Mouse (Mus musculus) midbrain, embryonic 12.5 days (tissue): ENCODE measurements at regions not wholly inside any gene's neighbourhood (a gene's known extent, or its start where the extent isn't known, plus 50 kb on each side); places are given as distances from the start of the nearest gene placed in this dataset.
A peak's percentile ranks its signal among the peaks of the same experiment; 100 is the strongest.

Experiments
- ATAC-seq: fragments of 200-750 bp; cut with Nextera tagmentation; 2 replicates; pipeline ENCODE4 v1.8.0; 2017; ENCODE audit warnings: low read depth, moderate TSS enrichment, moderate library complexity; ENCODE audit not compliant: low FRiP score
- H3K27ac ChIP-seq: fragments of 300-500 bp; sonication (generic); replicated peaks from 2 replicates; pipeline ENCODE4 v1.5.1; 2016; ENCODE audit warnings: mild to moderate bottlenecking
- H3K27me3 ChIP-seq: fragments of 300-500 bp; sonication (generic); 2 replicates; pipeline ENCODE4 v1.6.1; 2016; ENCODE audit warnings: mild to moderate bottlenecking
- H3K36me3 ChIP-seq: fragments of 300-500 bp; sonication (generic); 2 replicates; pipeline ENCODE4 v1.6.1; 2016
- H3K4me1 ChIP-seq: fragments of 300-500 bp; sonication (generic); 2 replicates; pipeline ENCODE4 v1.6.1; 2016
- H3K4me2 ChIP-seq: fragments of 300-500 bp; sonication (generic); replicated peaks from 2 replicates; pipeline ENCODE4 v1.6.1; 2016; ENCODE audit warnings: mild to moderate bottlenecking, moderate library complexity
- H3K4me3 ChIP-seq: fragments of 300-500 bp; sonication (generic); 2 replicates; pipeline ENCODE4 v1.5.1; 2016; ENCODE audit warnings: mild to moderate bottlenecking
- H3K9ac ChIP-seq: fragments of 300-500 bp; sonication (generic); replicated peaks from 2 replicates; pipeline ENCODE4 v1.6.1; 2016; ENCODE audit warnings: mild to moderate bottlenecking, moderate library complexity
- H3K9me3 ChIP-seq: fragments of 300-500 bp; sonication (generic); 2 replicates; pipeline ENCODE4 v1.6.1; 2016; ENCODE audit warnings: mild to moderate bottlenecking
- WGBS: fragments of 180-500 bp; shearing (Covaris S2); methylation state at CpG from one replicate; pipeline ENCODE4 v1.1.7; 2016; 5-methylcytosine and 5-hydroxymethylcytosine counted together

GRCm38 (mm10) chr7:136341599-136342210 lies 552.7 kb upstream of the Mgmt start:
- Histone ChIP-seq H3K9me3 (no peaks in the 10 kb centered on the region), H3K36me3 (no peaks in the 10 kb centered on the region), H3K9ac (no peak overlapping the region), H3K27me3 (peaks cover 13% of the 10 kb centered on the region; the same call in 1 of the 2 replicates), H3K4me3 (no peak overlapping the region), H3K4me1 (peaks cover 22% of the 10 kb centered on the region), H3K27ac (peak overlapping the region; percentile 56; the same call in 1 of the 2 replicates), H3K4me2 (no peak overlapping the region)
- ATAC-seq, result no peak
- WGBS, result 69% methylated on average over 16 of the region's 16 CpGs

GRCm38 (mm10) chr7:136342211-136342799 lies 552.1 kb upstream of the Mgmt start:
- no peaks in the 10 kb centered on the region for H3K36me3 ChIP-seq
- H3K27me3 ChIP-seq, result peaks cover 13% of the 10 kb centered on the region; the same call in 1 of the 2 replicates
- H3K9me3 ChIP-seq, result no peaks in the 10 kb centered on the region
- no peak for ATAC-seq
- no peak overlapping the region for H3K4me3 ChIP-seq
- no peak overlapping the region for H3K4me2 ChIP-seq
- peaks cover 22% of the 10 kb centered on the region for H3K4me1 ChIP-seq
- H3K9ac ChIP-seq, result no peak overlapping the region
- H3K27ac ChIP-seq, result peak overlapping the region; percentile 56
- 40% methylated on average over 10 of the region's 10 CpGs for WGBS

GRCm38 (mm10) chr7:136342822-136343221 lies 551.6 kb upstream of the Mgmt start:
- peak overlapping the region; percentile 56 for H3K27ac ChIP-seq
- peaks cover 13% of the 10 kb centered on the region; the same call in 1 of the 2 replicates for H3K27me3 ChIP-seq
- WGBS, result 12% methylated on average over 8 of the region's 8 CpGs
- peak; percentile 30; the same call in 1 of the 2 replicates for ATAC-seq
- peaks cover 22% of the 10 kb centered on the region for H3K4me1 ChIP-seq
- no peak overlapping the region for H3K4me3 ChIP-seq
- no peak overlapping the region for H3K9ac ChIP-seq
- H3K4me2 ChIP-seq, result no peak overlapping the region
- H3K36me3 ChIP-seq, result no peaks in the 10 kb centered on the region
- H3K9me3 ChIP-seq, result no peaks in the 10 kb centered on the region

GRCm38 (mm10) chr7:136343494-136343893 lies 550.9 kb upstream of the Mgmt start:
- no peak overlapping the region for H3K27ac ChIP-seq
- H3K9ac ChIP-seq, result no peak overlapping the region
- H3K4me1 ChIP-seq, result peaks cover 24% of the 10 kb centered on the region
- no peak overlapping the region for H3K4me3 ChIP-seq
- H3K9me3 ChIP-seq, result no peaks in the 10 kb centered on the region
- no peak overlapping the region for H3K4me2 ChIP-seq
- peaks cover 13% of the 10 kb centered on the region; the same call in 1 of the 2 replicates for H3K27me3 ChIP-seq
- WGBS, result 72% methylated on average over 4 of the region's 4 CpGs
- no peaks in the 10 kb centered on the region for H3K36me3 ChIP-seq
- no peak for ATAC-seq

- H3K36me3 ChIP-seq, result no peaks in the 10 kb centered on the region
- H3K4me3 ChIP-seq, result no peak overlapping the region
- H3K9me3 ChIP-seq, result no peaks in the 10 kb centered on the region
- H3K4me1 ChIP-seq, result peaks cover 28% of the 10 kb centered on the region
- no peak overlapping the region for H3K4me2 ChIP-seq
- H3K9ac ChIP-seq, result no peak overlapping the region
- ATAC-seq, result no peak
- no peak overlapping the region for H3K27ac ChIP-seq
- WGBS, result 94% methylated on average over 3 of the region's 3 CpGs
- H3K27me3 ChIP-seq, result peaks cover 8% of the 10 kb centered on the region; the same call in 1 of the 2 replicates
Observed at GRCm38 (mm10) chr7:136345051-136345450, 549.4 kb upstream of the Mgmt start.

GRCm38 (mm10) chr7:136346531-136346930 lies 547.9 kb upstream of the Mgmt start:
- no peak overlapping the region for H3K4me3 ChIP-seq
- no peak for ATAC-seq
- no peak overlapping the region for H3K27ac ChIP-seq
- H3K27me3 ChIP-seq, result peaks cover 8% of the 10 kb centered on the region; the same call in 1 of the 2 replicates
- no peaks in the 10 kb centered on the region for H3K9me3 ChIP-seq
- no peak overlapping the region for H3K4me2 ChIP-seq
- H3K9ac ChIP-seq, result no peak overlapping the region
- WGBS, result 84% methylated on average over 4 of the region's 4 CpGs
- H3K36me3 ChIP-seq, result no peaks in the 10 kb centered on the region
- peaks cover 23% of the 10 kb centered on the region for H3K4me1 ChIP-seq

GRCm38 (mm10) chr7:136348309-136348708 lies 546.1 kb upstream of the Mgmt start:
- Histone ChIP-seq H3K4me3 (no peak overlapping the region), H3K27me3 (peaks cover 8% of the 10 kb centered on the region; the same call in 1 of the 2 replicates), H3K4me1 (peaks cover 6% of the 10 kb centered on the region; the same call in 1 of the 2 replicates), H3K27ac (no peak overlapping the region), H3K36me3 (no peaks in the 10 kb centered on the region), H3K4me2 (no peak overlapping the region), H3K9ac (no peak overlapping the region), H3K9me3 (no peaks in the 10 kb centered on the region)
- no peak for ATAC-seq
- 57% methylated on average over 1 of the region's 1 CpGs for WGBS

GRCm38 (mm10) chr7:136349651-136350050 lies 544.8 kb upstream of the Mgmt start:
- Histone ChIP-seq H3K4me2 (no peak overlapping the region), H3K9me3 (no peaks in the 10 kb centered on the region), H3K27me3 (no peaks in the 10 kb centered on the region), H3K9ac (no peak overlapping the region), H3K4me3 (no peak overlapping the region), H3K27ac (no peak overlapping the region), H3K4me1 (peaks cover 6% of the 10 kb centered on the region; the same call in 1 of the 2 replicates), H3K36me3 (no peaks in the 10 kb centered on the region)
- WGBS, result 60% methylated on average over 14 of the region's 14 CpGs
- ATAC-seq, result no peak

GRCm38 (mm10) chr7:136357011-136357410 lies 537.4 kb upstream of the Mgmt start:
- H3K27ac ChIP-seq, result no peak overlapping the region
- H3K9me3 ChIP-seq, result no peaks in the 10 kb centered on the region
- H3K4me2 ChIP-seq, result no peak overlapping the region
- H3K4me1 ChIP-seq, result no peaks in the 10 kb centered on the region
- H3K36me3 ChIP-seq, result no peaks in the 10 kb centered on the region
- no peak overlapping the region for H3K4me3 ChIP-seq
- ATAC-seq, result no peak
- 71% methylated on average over 7 of the region's 7 CpGs for WGBS
- no peak overlapping the region for H3K9ac ChIP-seq
- H3K27me3 ChIP-seq, result no peaks in the 10 kb centered on the region

- Histone ChIP-seq H3K36me3 (no peaks in the 10 kb centered on the region), H3K27ac (no peak overlapping the region), H3K4me2 (no peak overlapping the region), H3K4me3 (no peak overlapping the region), H3K9me3 (no peaks in the 10 kb centered on the region), H3K4me1 (peaks cover 3% of the 10 kb centered on the region; the same call in 1 of the 2 replicates), H3K9ac (no peak overlapping the region), H3K27me3 (no peaks in the 10 kb centered on the region; the same call in 1 of the 2 replicates)
- peak; percentile 52; the same call in 1 of the 2 replicates for ATAC-seq
- 57% methylated on average over 7 of the region's 7 CpGs for WGBS
Observed at GRCm38 (mm10) chr7:136365318-136366211, 528.8 kb upstream of the Mgmt start.

- Histone ChIP-seq H3K9ac (no peak overlapping the region), H3K27me3 (peaks cover 5% of the 10 kb centered on the region; the same call in 1 of the 2 replicates), H3K27ac (no peak overlapping the region), H3K4me1 (no peaks in the 10 kb centered on the region), H3K4me2 (no peak overlapping the region), H3K4me3 (no peak overlapping the region), H3K9me3 (no peaks in the 10 kb centered on the region), H3K36me3 (no peaks in the 10 kb centered on the region)
- 77% methylated on average over 3 of the region's 3 CpGs for WGBS
- ATAC-seq, result no peak
Observed at GRCm38 (mm10) chr7:136377259-136377658, 517.2 kb upstream of the Mgmt start.

GRCm38 (mm10) chr7:136377742-136378141 lies 516.7 kb upstream of the Mgmt start:
- WGBS, result 83% methylated on average over 8 of the region's 8 CpGs

More at GRCm38 (mm10) chr7:136377742-136378141, 516.7 kb upstream of the Mgmt start:
- no peak for ATAC-seq
- Histone ChIP-seq H3K9ac (no peak overlapping the region), H3K4me2 (no peak overlapping the region), H3K9me3 (no peaks in the 10 kb centered on the region), H3K27ac (no peak overlapping the region), H3K36me3 (no peaks in the 10 kb centered on the region), H3K4me3 (no peak overlapping the region), H3K27me3 (peaks cover 5% of the 10 kb centered on the region; the same call in 1 of the 2 replicates), H3K4me1 (no peaks in the 10 kb centered on the region)
